ENCODE assay signal across 13 mouse cellular contexts in genomic region chr17:51682368-51682767, GRCm38 (mm10).
"Had no signal": no experiment of that assay in that cellular context is flagged by ENCODE, and none has a peak within 500 bp of the region (broad histone marks: within the 10 kb centered on the region; RNA-seq: fewer than 3 reads in every experiment).

No protein-coding gene starts in this region.

- H3K9me3 ChIP-seq: limb, embryonic 10.5 days; liver, embryonic 15.5 days; lung, embryonic 15.5 days; megakaryocyte, embryonic 14.5 days; midbrain, embryonic 15.5 days had no signal

- H3K27me3 ChIP-seq: liver, embryonic 15.5 days; lung, embryonic 15.5 days; megakaryocyte, embryonic 14.5 days; midbrain, embryonic 15.5 days had no signal

- DNase-seq: kidney, adult 8-10 months; kidney, postnatal 25 days; lung, postnatal 14 days; thymus, postnatal 4 days had no signal

- ATAC-seq: midbrain, embryonic 15.5 days had no signal

- H3K4me2 ChIP-seq: liver, embryonic 11.5 days; liver, embryonic 15.5 days; lung, embryonic 15.5 days; midbrain, embryonic 15.5 days had no signal

- H3K4me1 ChIP-seq: limb, embryonic 10.5 days; liver, embryonic 15.5 days; lung, embryonic 15.5 days; megakaryocyte, embryonic 14.5 days; midbrain, embryonic 15.5 days had no signal

- H3K9ac ChIP-seq: liver, embryonic 15.5 days; lung, embryonic 15.5 days; midbrain, embryonic 15.5 days had no signal

- H3K36me3 ChIP-seq: limb, embryonic 10.5 days; liver, embryonic 15.5 days; lung, embryonic 15.5 days; midbrain, embryonic 15.5 days had no signal

- H3K4me3 ChIP-seq: left cerebral cortex, adult 2 months; limb, embryonic 10.5 days; liver, embryonic 15.5 days; lung, embryonic 15.5 days; megakaryocyte, embryonic 14.5 days; midbrain, embryonic 15.5 days had no signal

- H3K27ac ChIP-seq: left cerebral cortex, adult 2 months; limb, embryonic 10.5 days; liver, embryonic 15.5 days; lung, embryonic 15.5 days; macrophage; midbrain, embryonic 15.5 days; stomach, postnatal 0 days had no signal
